Mouse (Mus musculus): ENCODE measurements at regions not wholly inside any gene's neighbourhood (a gene's known extent, or its start where the extent isn't known, plus 50 kb on each side); places are given as distances from the start of the nearest gene placed in this dataset.
"Not testable (repeated sequence)": the region's sequence is repeated elsewhere in the genome, so short reads cannot be mapped to it uniquely, and the experiment has no call there.

DNA sequence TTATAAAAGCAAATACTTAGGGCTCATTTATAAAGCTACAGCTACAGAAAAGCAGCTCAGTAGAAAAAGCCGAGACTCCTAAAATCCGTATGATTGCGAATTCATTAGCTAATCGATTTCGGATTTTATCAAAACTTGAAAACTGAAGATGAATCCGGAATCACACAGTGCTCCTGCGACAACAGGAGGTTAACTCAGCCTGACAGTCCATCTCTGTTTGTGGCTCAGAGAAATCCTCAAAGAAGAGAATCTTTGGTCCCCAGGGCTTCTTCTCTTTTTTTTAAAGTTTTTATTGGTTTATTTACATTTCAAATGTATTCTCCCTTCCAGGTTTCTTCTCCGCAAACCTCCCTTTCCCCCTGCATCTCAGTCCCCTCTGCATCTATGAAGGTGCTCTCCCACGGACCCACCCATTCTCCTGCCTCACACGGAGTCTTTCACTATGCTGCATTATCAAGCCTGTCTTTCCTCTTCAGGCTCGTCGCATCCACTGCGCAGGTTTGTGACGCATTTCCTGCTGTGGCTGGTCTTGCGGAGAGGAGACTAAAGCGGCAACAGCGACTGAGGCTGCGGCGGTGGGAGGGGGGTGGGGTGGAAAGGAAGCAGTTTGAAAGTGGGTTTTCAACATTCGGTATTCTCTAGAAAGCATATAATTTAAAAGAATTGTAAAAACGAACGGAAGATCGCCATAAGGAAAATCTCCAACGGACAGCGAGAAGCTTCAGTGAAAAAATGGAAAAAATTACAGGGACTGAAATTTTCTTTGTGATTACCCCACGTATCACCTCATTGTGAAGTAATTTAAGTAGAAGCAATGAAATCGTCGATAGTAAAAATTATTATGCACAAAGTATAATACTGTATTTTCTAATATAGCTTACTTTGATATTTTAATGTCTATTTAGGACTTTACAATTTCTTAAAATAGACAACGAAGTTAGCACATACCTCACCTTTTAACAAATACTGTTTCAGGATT, 482.5 kb upstream of the Snrpn start:
- H3K4me2 ChIP-seq (ENCODE audit: low read depth, low read length), result peak overlapping the region; percentile 46
- H3K27ac ChIP-seq (ENCODE audit: low read length); H3K4me1 ChIP-seq (ENCODE audit: control insufficient read depth, insufficient read depth, low read length); H3K36me3 ChIP-seq (ENCODE audit: control insufficient read depth, insufficient read depth, low read length); H3K27me3 ChIP-seq (replicated peaks; ENCODE audit: control insufficient read depth, insufficient read depth, low read length); H3K9me3 ChIP-seq (ENCODE audit: control insufficient read depth, low read length): not testable (repeated sequence)
- WGBS, result 26% methylated on average over 29 of the region's 29 CpGs
- peak; percentile 86 for ATAC-seq
- H3K9ac ChIP-seq (ENCODE audit: low read depth, low read length), result peak overlapping the region; percentile 33; the same call in 1 of the 2 replicates
- peak overlapping the region; percentile 41 for H3K4me3 ChIP-seq (ENCODE audit: low read length)

DNA sequence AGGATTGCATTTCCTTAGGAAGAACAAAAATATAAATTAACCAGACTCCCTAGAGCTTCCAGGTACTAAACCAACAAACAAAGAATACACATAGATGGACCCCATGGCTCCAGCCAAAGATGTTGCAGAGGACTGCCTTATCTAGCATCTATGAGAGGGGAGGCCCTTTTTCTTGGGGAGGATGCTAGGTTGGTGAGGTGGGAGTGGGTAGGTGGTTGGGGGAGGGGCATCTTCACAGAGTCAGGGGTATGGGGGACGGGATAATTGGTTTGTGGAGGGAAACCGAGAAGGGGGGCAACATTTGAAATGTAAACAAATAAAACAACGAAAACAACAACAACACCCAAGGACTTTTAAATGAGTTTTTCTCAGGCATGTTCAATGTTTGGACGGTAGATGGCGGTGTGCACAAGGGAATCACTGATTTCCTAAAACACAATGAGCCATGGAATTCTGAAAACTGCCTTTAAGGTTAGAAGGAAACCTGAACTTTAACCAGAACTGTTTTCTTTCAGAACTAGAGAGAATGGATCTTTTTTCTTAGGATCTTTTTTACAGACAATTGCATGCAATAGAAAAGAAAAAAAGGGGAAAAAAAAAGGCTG, 477.2 kb upstream of the Snrpn start:
- not testable (repeated sequence) for H3K27ac ChIP-seq (ENCODE audit: low read length); H3K27me3 ChIP-seq (replicated peaks; ENCODE audit: control insufficient read depth, insufficient read depth, low read length); H3K4me2 ChIP-seq (ENCODE audit: low read depth, low read length); H3K4me1 ChIP-seq (ENCODE audit: control insufficient read depth, insufficient read depth, low read length); H3K36me3 ChIP-seq (ENCODE audit: control insufficient read depth, insufficient read depth, low read length); H3K9ac ChIP-seq (ENCODE audit: low read depth, low read length); H3K4me3 ChIP-seq (ENCODE audit: low read length); ATAC-seq; H3K9me3 ChIP-seq (ENCODE audit: control insufficient read depth, low read length)
- WGBS, result 9% methylated on average over 5 of the region's 5 CpGs
